Mouse (Mus musculus) megakaryocyte, embryonic 14.5 days (primary cell): ENCODE data around the gene Stx8. TPM values are rescaled to one million over a fixed set of nuclear protein-coding genes. Genes with fewer than 3 reads are reported as not detected.

Experiments used
- H3K27me3 ChIP-seq: replicated peaks from 2 replicates; pipeline ENCODE3; 2012; ENCODE audit warnings: inconsistent platforms
- H3K36me3 ChIP-seq: replicated peaks from 2 replicates; pipeline ENCODE3; 2012; ENCODE audit warnings: low read length, inconsistent platforms, mixed read lengths
- H3K4me1 ChIP-seq: 2 replicates; pipeline ENCODE4 v1.6.1; 2012; ENCODE audit warnings: inconsistent platforms
- H3K4me3 ChIP-seq: replicated peaks from 2 replicates; pipeline ENCODE3; 2012; ENCODE audit warnings: moderate library complexity, mild to moderate bottlenecking, inconsistent platforms
- H3K9me3 ChIP-seq: 2 replicates; pipeline ENCODE4 v1.6.1; 2012; ENCODE audit warnings: inconsistent platforms
- FLI1 ChIP-seq: IDR thresholded peaks from 2 replicates; pipeline ENCODE4 v1.6.1; 2012; ENCODE audit warnings: low read length, inconsistent platforms, mixed read lengths
- GATA1 ChIP-seq: IDR thresholded peaks from 3 replicates; pipeline ENCODE4 v1.6.1; 2012; ENCODE audit warnings: mixed read lengths, low read length, inconsistent platforms, borderline replicate concordance
- polyA plus RNA-seq: library from polyadenylated mRNA; stranded (reverse); fragments of >175 nt; gene quantifications from 2 replicates; pipeline ENCODE4 v1.2.3, GENCODE M21; 2012; ENCODE audit warnings: low replicate concordance; ENCODE audit not compliant: insufficient read depth

Gene Stx8
- polyA plus RNA-seq, 1 experiment, result 4.3 TPM

DNA sequence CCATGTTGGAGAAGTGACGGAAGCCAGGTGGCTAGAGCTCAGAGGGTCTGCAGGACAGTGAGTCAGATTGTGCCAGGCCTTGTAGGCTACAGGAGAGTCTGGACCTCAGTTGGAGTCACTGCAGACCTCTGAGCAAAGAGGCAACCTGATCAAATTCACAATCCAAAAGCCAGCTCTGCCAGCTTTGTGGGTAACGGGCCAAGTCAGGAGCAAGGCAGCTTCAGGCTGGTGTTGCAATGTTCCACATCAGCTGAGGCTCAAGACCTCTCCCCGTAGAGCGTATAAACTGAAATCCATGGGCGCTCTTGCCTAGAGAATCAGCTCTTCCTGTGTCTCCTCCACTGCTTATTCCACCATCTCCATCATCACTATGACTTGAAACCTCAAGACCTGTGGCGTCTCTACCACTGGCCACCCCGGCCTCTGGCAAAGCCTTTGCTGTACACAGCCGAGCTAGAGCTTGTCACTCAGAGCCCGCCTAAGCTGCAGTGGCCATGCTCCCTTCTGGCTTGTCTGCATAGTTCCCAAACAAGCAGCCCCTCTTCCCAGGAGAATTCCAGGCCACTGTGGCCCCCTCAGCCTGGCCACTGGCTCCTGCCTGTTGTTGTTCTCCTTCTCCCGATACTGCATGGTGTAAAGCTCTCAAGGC, 235.9 kb downstream of the Stx8 start:
- Histone ChIP-seq H3K4me3 (no peak overlapping the region), H3K27me3 (no peaks in the 10 kb centered on the region), H3K36me3 (peaks cover 19% of the 10 kb centered on the region), H3K9me3 (no peaks in the 10 kb centered on the region), H3K4me1 (no peaks in the 10 kb centered on the region)
- TF ChIP-seq GATA1, result no peak
- no peak for TF ChIP-seq FLI1

DNA sequence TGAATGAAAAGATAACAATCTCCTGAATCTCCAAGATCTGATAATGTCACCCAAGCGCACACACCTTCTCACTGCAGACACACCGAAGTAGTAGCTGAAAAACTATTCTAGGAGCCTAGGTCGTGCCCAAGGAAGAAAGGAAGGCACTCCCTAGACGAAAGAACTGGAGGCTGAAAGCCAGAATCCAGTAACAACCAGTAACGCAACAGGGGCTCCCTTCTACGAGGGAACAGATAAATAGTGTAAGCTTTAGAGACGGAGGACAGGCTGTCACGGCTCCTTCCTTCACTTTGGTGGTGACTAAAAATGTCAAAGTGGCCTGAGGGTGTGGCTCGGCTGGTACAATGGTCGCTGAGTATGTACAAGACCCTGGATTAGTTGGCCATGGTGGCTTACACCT, 236.6 kb downstream of the Stx8 start:
- Histone ChIP-seq H3K36me3 (peaks cover 19% of the 10 kb centered on the region), H3K4me1 (no peaks in the 10 kb centered on the region)

DNA sequence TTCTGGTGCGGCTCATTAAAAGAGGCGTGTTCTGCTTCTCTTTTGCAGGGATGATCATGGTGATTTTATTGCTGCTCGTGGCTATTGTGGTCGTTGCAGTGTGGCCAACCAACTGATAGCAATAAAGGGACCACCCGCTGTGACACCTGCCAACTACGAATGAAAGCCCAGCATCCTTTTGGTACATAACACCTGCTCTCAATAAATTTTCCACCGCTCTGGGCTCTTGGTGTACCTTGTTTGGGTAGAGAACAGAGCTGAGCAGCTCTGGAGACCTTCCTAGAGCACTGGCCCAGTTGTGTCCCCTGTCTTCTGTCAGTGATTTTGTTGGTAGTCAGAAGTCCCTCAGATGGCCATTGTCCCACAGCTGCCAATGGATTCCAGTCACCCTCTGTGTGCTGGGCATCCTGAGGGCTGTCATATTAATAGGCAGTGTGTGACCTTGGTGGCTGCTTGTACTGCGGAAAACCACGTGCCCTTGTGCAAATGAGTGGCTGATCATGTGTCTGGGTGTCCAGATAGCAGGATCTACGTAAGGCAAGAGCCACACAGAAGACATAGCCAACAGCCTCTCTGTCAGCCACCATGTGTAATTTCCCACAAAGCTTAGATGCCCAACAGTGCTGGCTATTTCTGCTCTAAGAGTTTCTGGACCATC, 237.8 kb downstream of the Stx8 start:
- H3K4me1 ChIP-seq, result no peaks in the 10 kb centered on the region

More for the DNA sequence above, 236.6 kb downstream of the Stx8 start:
- Histone ChIP-seq H3K4me3 (no peak overlapping the region), H3K9me3 (no peaks in the 10 kb centered on the region), H3K27me3 (no peaks in the 10 kb centered on the region)
- TF ChIP-seq FLI1, result no peak
- TF ChIP-seq GATA1, result no peak

DNA sequence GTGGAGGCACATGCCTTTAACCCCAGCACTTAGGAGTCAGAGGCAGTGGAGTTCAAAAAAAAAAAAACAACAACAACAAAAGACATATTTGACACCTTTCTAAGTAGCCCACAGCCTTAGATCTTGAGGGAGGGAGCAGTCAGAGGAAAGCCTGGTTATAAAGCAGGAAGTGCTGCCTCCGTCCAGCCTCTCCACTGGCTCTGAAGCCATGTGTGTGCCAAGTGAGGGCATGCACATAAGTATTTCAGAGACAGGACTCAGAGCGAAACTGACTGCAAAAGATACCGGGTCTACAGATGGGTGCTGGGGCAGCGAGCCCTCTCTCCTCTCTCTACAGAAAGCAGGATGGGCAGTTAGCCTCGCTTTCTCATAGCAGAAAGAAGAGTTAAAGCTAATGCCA, 238.4 kb downstream of the Stx8 start:
- H3K9me3 ChIP-seq, result no peaks in the 10 kb centered on the region
- TF ChIP-seq GATA1 (no peak), FLI1 (no peak)
- no peaks in the 10 kb centered on the region for H3K4me1 ChIP-seq
- peaks cover 22% of the 10 kb centered on the region for H3K36me3 ChIP-seq
- H3K27me3 ChIP-seq, result no peaks in the 10 kb centered on the region
- H3K4me3 ChIP-seq, result no peak overlapping the region

More for the DNA sequence above, 237.8 kb downstream of the Stx8 start:
- Histone ChIP-seq H3K36me3 (peaks cover 22% of the 10 kb centered on the region), H3K9me3 (no peaks in the 10 kb centered on the region), H3K27me3 (no peaks in the 10 kb centered on the region), H3K4me3 (no peak overlapping the region)
- TF ChIP-seq FLI1 (no peak), GATA1 (no peak)

- Histone ChIP-seq H3K9me3 (no peaks in the 10 kb centered on the region), H3K4me3 (no peak overlapping the region), H3K27me3 (peaks cover 4% of the 10 kb centered on the region), H3K4me1 (no peaks in the 10 kb centered on the region), H3K36me3 (peaks cover 22% of the 10 kb centered on the region)
- no peak for TF ChIP-seq FLI1
- no peak for TF ChIP-seq GATA1
Measured at GRCm38 (mm10) chr11:68205572-68206229, 239.7 kb downstream of the Stx8 start.

DNA sequence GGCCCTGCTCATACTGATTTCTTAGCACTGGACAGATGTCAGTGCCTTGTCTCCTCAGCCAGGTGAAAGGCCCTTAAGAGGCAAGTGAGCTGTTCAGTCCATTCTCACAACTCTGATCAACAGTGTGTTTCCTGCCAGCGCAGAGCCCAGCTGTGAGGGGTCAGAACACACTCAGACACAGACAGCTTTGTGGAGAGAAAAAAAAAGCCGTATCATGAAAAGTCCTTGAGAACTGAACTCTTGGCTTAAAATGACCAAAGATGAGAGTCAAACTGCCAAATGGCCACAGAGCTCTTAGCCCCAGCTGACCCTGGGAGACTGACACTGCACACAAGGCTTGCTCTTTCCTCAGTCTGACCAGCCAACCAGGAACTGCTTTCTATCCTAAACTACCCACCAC, 242.0 kb downstream of the Stx8 start:
- H3K4me1 ChIP-seq, result peaks cover 6% of the 10 kb centered on the region; the same call in 1 of the 2 replicates
- no peak for TF ChIP-seq GATA1

DNA sequence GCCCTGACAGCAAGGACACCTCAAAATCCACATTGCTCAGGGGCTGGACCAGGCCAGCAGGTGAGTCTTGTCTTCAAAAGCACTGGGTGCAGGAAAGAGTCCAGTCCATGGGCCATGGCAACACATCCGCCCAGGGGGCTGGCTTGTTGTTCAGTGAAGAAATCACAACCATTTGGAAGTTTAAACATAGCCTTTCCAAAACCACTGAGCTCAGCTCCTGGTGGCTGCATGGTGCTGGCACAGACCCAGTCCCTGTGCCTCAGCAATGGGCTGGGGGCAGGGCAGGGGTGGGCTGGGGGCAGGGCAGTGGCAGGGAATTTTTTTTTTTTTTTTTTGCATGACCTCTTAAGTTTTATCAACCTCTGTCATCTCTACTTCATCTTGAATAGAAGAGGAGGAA, 242.6 kb downstream of the Stx8 start:
- no peak for TF ChIP-seq GATA1
- TF ChIP-seq FLI1, result no peak
- peaks cover 6% of the 10 kb centered on the region; the same call in 1 of the 2 replicates for H3K4me1 ChIP-seq
- no peak overlapping the region for H3K4me3 ChIP-seq
- H3K9me3 ChIP-seq, result no peaks in the 10 kb centered on the region
- H3K27me3 ChIP-seq, result peaks cover 10% of the 10 kb centered on the region
- peaks cover 18% of the 10 kb centered on the region for H3K36me3 ChIP-seq

More for the DNA sequence above, 242.0 kb downstream of the Stx8 start:
- Histone ChIP-seq H3K9me3 (no peaks in the 10 kb centered on the region), H3K4me3 (no peak overlapping the region), H3K36me3 (peaks cover 22% of the 10 kb centered on the region), H3K27me3 (peaks cover 8% of the 10 kb centered on the region)

DNA sequence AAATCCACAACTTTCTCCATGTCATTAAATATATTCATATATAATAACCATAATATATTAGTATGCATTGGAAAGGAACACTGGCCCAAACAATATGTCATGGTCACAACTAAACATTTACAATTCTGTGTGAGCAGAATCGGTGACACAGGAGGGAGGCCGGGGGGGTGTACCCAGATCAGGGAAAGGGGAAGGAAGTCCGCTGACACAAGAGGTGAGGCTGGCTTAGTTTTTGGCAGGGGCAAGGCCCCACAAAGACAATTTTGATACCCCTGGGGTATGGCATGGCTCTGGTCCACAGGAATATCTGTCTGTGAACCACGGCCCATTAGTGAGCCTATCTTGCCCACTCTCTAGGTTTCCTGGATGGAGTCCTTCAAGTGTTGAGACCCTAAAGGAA, 243.5 kb downstream of the Stx8 start:
- Histone ChIP-seq H3K36me3 (peaks cover 16% of the 10 kb centered on the region), H3K4me1 (peaks cover 6% of the 10 kb centered on the region; the same call in 1 of the 2 replicates)

DNA sequence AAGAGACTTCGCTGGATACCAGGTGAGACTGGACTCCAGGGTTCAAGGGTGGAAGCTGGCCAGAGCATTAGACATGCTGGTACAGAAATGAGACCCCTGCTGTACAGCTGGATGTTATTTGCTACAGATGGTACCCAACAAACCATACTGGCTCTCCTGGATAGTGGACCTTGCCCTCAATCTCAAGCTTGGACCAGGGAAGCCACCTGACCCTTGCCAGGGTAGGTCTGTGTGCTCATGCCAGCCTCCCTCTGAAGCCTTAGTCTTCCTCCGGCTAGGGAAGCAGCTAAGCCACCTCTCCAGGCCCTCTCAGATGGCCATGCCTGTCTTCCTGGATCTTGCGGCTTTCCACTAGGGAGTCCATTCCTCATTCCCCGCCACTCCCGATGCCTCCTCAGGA, 244.7 kb downstream of the Stx8 start:
- Histone ChIP-seq H3K9me3 (no peaks in the 10 kb centered on the region), H3K4me3 (no peak overlapping the region), H3K36me3 (peaks cover 8% of the 10 kb centered on the region), H3K27me3 (peaks cover 25% of the 10 kb centered on the region), H3K4me1 (peaks cover 6% of the 10 kb centered on the region; the same call in 1 of the 2 replicates)
- TF ChIP-seq FLI1, result no peak
- TF ChIP-seq GATA1, result no peak

More for the DNA sequence above, 243.5 kb downstream of the Stx8 start:
- TF ChIP-seq FLI1, result no peak
- no peak for TF ChIP-seq GATA1
- peaks cover 18% of the 10 kb centered on the region for H3K27me3 ChIP-seq
- no peaks in the 10 kb centered on the region for H3K9me3 ChIP-seq
- no peak overlapping the region for H3K4me3 ChIP-seq

GRCm38 (mm10) chr11:68211924-68212578, 246.1 kb downstream of the Stx8 start:
- H3K36me3 ChIP-seq, result peaks cover 3% of the 10 kb centered on the region
- H3K4me3 ChIP-seq, result no peak overlapping the region
- TF ChIP-seq GATA1, result no peak
- no peak for TF ChIP-seq FLI1
- H3K27me3 ChIP-seq, result peaks cover 37% of the 10 kb centered on the region
- peaks cover 6% of the 10 kb centered on the region; the same call in 1 of the 2 replicates for H3K4me1 ChIP-seq
- no peaks in the 10 kb centered on the region for H3K9me3 ChIP-seq
